Mouse (Mus musculus): Measurements from ENCODE around the gene Srsf10. TPM values are rescaled to one million over a fixed set of nuclear protein-coding genes. Genes with fewer than 3 reads are reported as not detected.
A peak's percentile ranks its signal among the peaks of the same experiment; 100 is the strongest.

Gene Srsf10
- polyA plus RNA-seq, 1 experiment from 2014 or later = 349 TPM

- WGBS = 4% methylated on average over 16 of the region's 16 CpGs
- Histone ChIP-seq H3K9me3 (ENCODE audit: control insufficient read depth, low read length) (no peaks in the 10 kb centered on the region), H3K9ac (ENCODE audit: low read length) (peak overlapping the region; percentile 33), H3K4me3 (ENCODE audit: low read depth, low read length) (no peak overlapping the region), H3K4me1 (ENCODE audit: control insufficient read depth, insufficient read depth, low read length) (peaks cover 31% of the 10 kb centered on the region), H3K27ac (ENCODE audit: low read depth, low read length) (no peak overlapping the region), H3K36me3 (ENCODE audit: control insufficient read depth, insufficient read depth, low read length) (no peaks in the 10 kb centered on the region), H3K4me2 (ENCODE audit: low read depth) (peak overlapping the region; percentile 42), H3K27me3 (ENCODE audit: control insufficient read depth, insufficient read depth, low read length) (no peaks in the 10 kb centered on the region)
- ATAC-seq (ENCODE audit: insufficient read depth, low FRiP score, low TSS enrichment) = no peak
- peak; percentile 55 for DNase-seq (ENCODE audit: low spot score)
These were observed 21.1 kb downstream of the Srsf10 start for GRCm38 (mm10) chr4:135876583-135877020.

DNA sequence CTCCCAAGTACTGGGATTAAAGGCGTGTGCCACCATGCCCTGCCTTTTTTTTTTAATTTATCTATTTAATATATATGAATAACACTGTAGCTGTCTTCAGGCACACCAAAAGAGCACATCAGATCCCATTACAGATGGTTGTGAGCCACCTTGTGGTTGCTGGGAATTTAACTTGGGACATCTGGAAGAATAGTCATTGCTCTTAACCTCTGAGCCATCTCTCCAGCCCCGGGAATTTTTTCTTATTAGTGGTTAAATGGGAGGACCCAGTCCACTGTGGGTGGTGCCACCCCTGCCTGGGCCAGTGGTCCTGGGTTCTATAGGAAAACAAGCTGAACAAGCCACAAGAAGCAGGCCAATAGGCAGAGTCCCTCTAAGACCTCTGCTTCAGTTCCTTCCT lies 22.2 kb downstream of the Srsf10 start:
- ATAC-seq (ENCODE audit: insufficient read depth, low FRiP score, low TSS enrichment) (no peak), DNase-seq (ENCODE audit: low spot score) (no peak)
- Histone ChIP-seq H3K4me2 (ENCODE audit: low read depth) (no peak overlapping the region), H3K27me3 (ENCODE audit: control insufficient read depth, insufficient read depth, low read length) (no peaks in the 10 kb centered on the region), H3K4me3 (ENCODE audit: low read depth, low read length) (no peak overlapping the region), H3K9ac (ENCODE audit: low read length) (no peak overlapping the region), H3K4me1 (ENCODE audit: control insufficient read depth, insufficient read depth, low read length) (peaks cover 24% of the 10 kb centered on the region), H3K9me3 (ENCODE audit: control insufficient read depth, low read length) (no peaks in the 10 kb centered on the region), H3K27ac (ENCODE audit: low read depth, low read length) (no peak overlapping the region), H3K36me3 (ENCODE audit: control insufficient read depth, insufficient read depth, low read length) (no peaks in the 10 kb centered on the region)
- 54% methylated on average over 2 of the region's 2 CpGs for WGBS

- H3K27me3 ChIP-seq (ENCODE audit: control insufficient read depth, insufficient read depth, low read length) = no peaks in the 10 kb centered on the region
- H3K27ac ChIP-seq (ENCODE audit: low read depth, low read length) = no peak overlapping the region
- no peak overlapping the region for H3K9ac ChIP-seq (ENCODE audit: low read length)
- no peak overlapping the region for H3K4me2 ChIP-seq (ENCODE audit: low read depth)
- H3K9me3 ChIP-seq (ENCODE audit: control insufficient read depth, low read length) = no peaks in the 10 kb centered on the region
- H3K4me1 ChIP-seq (ENCODE audit: control insufficient read depth, insufficient read depth, low read length) = peaks cover 24% of the 10 kb centered on the region
- WGBS = 78% methylated on average over 6 of the region's 6 CpGs
- H3K36me3 ChIP-seq (ENCODE audit: control insufficient read depth, insufficient read depth, low read length) = no peaks in the 10 kb centered on the region
- no peak for ATAC-seq (ENCODE audit: insufficient read depth, low FRiP score, low TSS enrichment)
- DNase-seq (ENCODE audit: low spot score) = no peak
- no peak overlapping the region for H3K4me3 ChIP-seq (ENCODE audit: low read depth, low read length)
These were observed 23.5 kb downstream of the Srsf10 start for GRCm38 (mm10) chr4:135879021-135879420.

- H3K27me3 ChIP-seq (ENCODE audit: control insufficient read depth, insufficient read depth, low read length) = no peaks in the 10 kb centered on the region
- no peak overlapping the region for H3K9ac ChIP-seq (ENCODE audit: low read length)
- WGBS = 94% methylated on average over 6 of the region's 6 CpGs
- H3K4me3 ChIP-seq (ENCODE audit: low read depth, low read length) = no peak overlapping the region
- H3K4me1 ChIP-seq (ENCODE audit: control insufficient read depth, insufficient read depth, low read length) = peaks cover 14% of the 10 kb centered on the region
- no peak overlapping the region for H3K27ac ChIP-seq (ENCODE audit: low read depth, low read length)
- DNase-seq (ENCODE audit: low spot score) = no peak
- no peaks in the 10 kb centered on the region for H3K9me3 ChIP-seq (ENCODE audit: control insufficient read depth, low read length)
- ATAC-seq (ENCODE audit: insufficient read depth, low FRiP score, low TSS enrichment) = no peak
- H3K4me2 ChIP-seq (ENCODE audit: low read depth) = no peak overlapping the region
- no peaks in the 10 kb centered on the region for H3K36me3 ChIP-seq (ENCODE audit: control insufficient read depth, insufficient read depth, low read length)
These were observed 24.5 kb downstream of the Srsf10 start for GRCm38 (mm10) chr4:135880018-135880417.

DNA sequence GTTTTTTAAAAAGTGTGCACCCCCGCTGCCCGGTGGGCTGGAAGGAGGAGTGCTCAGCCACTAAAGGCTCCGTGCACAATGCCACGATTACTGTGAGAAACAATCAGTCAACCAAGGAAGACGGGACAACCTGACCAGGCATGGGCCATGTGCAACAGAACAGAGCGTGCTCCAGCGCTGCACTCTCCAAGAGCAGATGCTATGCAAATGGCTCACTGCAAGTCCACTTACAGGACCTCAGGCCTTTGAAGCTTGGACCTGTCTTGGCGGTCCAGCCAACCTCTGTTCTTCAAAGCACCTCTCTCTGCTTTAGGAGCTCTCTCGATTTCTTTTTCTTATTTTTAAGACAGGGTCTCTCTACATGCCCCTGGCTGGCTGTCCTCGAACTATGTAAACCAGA lies 25.0 kb downstream of the Srsf10 start:
- Histone ChIP-seq H3K4me3 (ENCODE audit: low read depth, low read length) (no peak overlapping the region), H3K36me3 (ENCODE audit: control insufficient read depth, insufficient read depth, low read length) (no peaks in the 10 kb centered on the region), H3K4me2 (ENCODE audit: low read depth) (no peak overlapping the region), H3K27ac (ENCODE audit: low read depth, low read length) (no peak overlapping the region), H3K4me1 (ENCODE audit: control insufficient read depth, insufficient read depth, low read length) (peaks cover 14% of the 10 kb centered on the region), H3K27me3 (ENCODE audit: control insufficient read depth, insufficient read depth, low read length) (no peaks in the 10 kb centered on the region), H3K9me3 (ENCODE audit: control insufficient read depth, low read length) (no peaks in the 10 kb centered on the region), H3K9ac (ENCODE audit: low read length) (no peak overlapping the region)
- ATAC-seq (ENCODE audit: insufficient read depth, low FRiP score, low TSS enrichment) (no peak), DNase-seq (ENCODE audit: low spot score) (no peak)
- 90% methylated on average over 10 of the region's 10 CpGs for WGBS

DNA sequence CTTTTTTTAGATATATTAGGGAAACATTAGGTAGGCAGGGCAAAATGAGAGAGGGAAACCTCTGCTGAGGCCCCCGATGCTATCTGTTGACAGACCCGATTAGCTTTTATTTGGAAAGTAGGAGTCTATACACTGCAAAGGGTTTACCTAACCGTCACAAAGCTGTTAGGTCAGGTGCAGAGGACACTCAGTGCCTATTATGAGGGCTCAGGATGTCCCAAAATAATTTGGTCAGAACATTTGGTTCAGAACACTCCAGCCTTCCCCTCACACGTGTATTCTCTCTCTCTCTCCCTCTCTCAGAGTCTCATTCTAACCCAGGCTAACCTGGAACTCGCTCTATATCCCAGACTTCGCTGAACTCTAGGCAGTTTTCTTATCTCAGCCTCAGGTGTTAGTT lies 26.5 kb downstream of the Srsf10 start:
- no peaks in the 10 kb centered on the region for H3K9me3 ChIP-seq (ENCODE audit: control insufficient read depth, low read length)
- 79% methylated on average over 6 of the region's 6 CpGs for WGBS
- H3K36me3 ChIP-seq (ENCODE audit: control insufficient read depth, insufficient read depth, low read length) = no peaks in the 10 kb centered on the region
- H3K4me3 ChIP-seq (ENCODE audit: low read depth, low read length) = no peak overlapping the region
- no peak for DNase-seq (ENCODE audit: low spot score)
- peaks cover under 1% of the 10 kb centered on the region; the same call in 1 of the 2 replicates for H3K4me1 ChIP-seq (ENCODE audit: control insufficient read depth, insufficient read depth, low read length)
- H3K27ac ChIP-seq (ENCODE audit: low read depth, low read length) = no peak overlapping the region
- no peak for ATAC-seq (ENCODE audit: insufficient read depth, low FRiP score, low TSS enrichment)
- no peaks in the 10 kb centered on the region for H3K27me3 ChIP-seq (ENCODE audit: control insufficient read depth, insufficient read depth, low read length)
- no peak overlapping the region for H3K9ac ChIP-seq (ENCODE audit: low read length)
- H3K4me2 ChIP-seq (ENCODE audit: low read depth) = no peak overlapping the region

- no peaks in the 10 kb centered on the region for H3K36me3 ChIP-seq (ENCODE audit: control insufficient read depth, insufficient read depth, low read length)
- H3K27ac ChIP-seq (ENCODE audit: low read depth, low read length) = no peak overlapping the region
- 64% methylated on average over 10 of the region's 10 CpGs for WGBS
- H3K4me2 ChIP-seq (ENCODE audit: low read depth) = no peak overlapping the region
- H3K27me3 ChIP-seq (ENCODE audit: control insufficient read depth, insufficient read depth, low read length) = no peaks in the 10 kb centered on the region
- ATAC-seq (ENCODE audit: insufficient read depth, low FRiP score, low TSS enrichment) (no peak), DNase-seq (ENCODE audit: low spot score) (no peak)
- H3K9ac ChIP-seq (ENCODE audit: low read length) = no peak overlapping the region
- no peaks in the 10 kb centered on the region; the same call in 1 of the 2 replicates for H3K4me1 ChIP-seq (ENCODE audit: control insufficient read depth, insufficient read depth, low read length)
- no peaks in the 10 kb centered on the region for H3K9me3 ChIP-seq (ENCODE audit: control insufficient read depth, low read length)
- H3K4me3 ChIP-seq (ENCODE audit: low read depth, low read length) = no peak overlapping the region
These were observed 27.9 kb downstream of the Srsf10 start for GRCm38 (mm10) chr4:135883401-135883851.

DNA sequence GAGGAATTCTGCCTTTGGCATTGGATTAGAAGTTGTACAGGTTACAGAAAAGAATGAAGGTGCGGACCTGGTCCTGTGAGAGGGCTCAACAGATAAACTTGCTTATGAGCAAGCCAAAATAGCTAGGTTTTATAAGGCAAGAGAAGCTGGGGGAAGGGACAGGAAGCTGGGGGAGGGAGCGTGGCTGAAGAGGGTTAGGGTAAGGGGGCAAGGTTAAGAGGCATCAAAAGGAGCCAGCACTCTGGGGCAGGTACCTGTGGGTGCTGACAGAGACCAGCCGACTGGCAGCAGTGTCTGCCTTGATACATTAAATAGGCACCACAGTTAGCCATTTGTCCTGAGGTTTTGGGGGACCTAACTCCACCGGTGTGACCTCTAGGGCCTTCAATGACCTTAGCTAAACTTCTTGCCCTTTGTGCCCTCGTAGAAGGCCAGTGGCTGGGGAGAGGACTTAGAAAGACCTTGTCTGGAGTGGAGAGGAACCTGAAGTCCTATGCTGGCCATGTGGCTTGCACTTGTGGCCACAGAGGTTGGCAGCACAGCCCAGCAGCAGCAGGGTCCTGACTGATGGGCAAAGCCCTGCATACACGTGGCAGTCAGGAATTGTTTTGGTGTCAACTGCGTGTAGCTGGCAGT lies 28.5 kb downstream of the Srsf10 start:
- H3K27ac ChIP-seq (ENCODE audit: low read depth, low read length) = no peak overlapping the region
- no peak for ATAC-seq (ENCODE audit: insufficient read depth, low FRiP score, low TSS enrichment)
- WGBS = 64% methylated on average over 7 of the region's 7 CpGs

GRCm38 (mm10) chr4:135884531-135884930 lies 29.0 kb downstream of the Srsf10 start:
- ATAC-seq (ENCODE audit: insufficient read depth, low FRiP score, low TSS enrichment) (no peak), DNase-seq (ENCODE audit: low spot score) (no peak)
- 43% methylated on average over 6 of the region's 6 CpGs for WGBS
- no peaks in the 10 kb centered on the region for H3K9me3 ChIP-seq (ENCODE audit: control insufficient read depth, low read length)
- H3K9ac ChIP-seq (ENCODE audit: low read length) = no peak overlapping the region
- H3K36me3 ChIP-seq (ENCODE audit: control insufficient read depth, insufficient read depth, low read length) = no peaks in the 10 kb centered on the region
- no peaks in the 10 kb centered on the region; the same call in 1 of the 2 replicates for H3K4me1 ChIP-seq (ENCODE audit: control insufficient read depth, insufficient read depth, low read length)
- H3K27ac ChIP-seq (ENCODE audit: low read depth, low read length) = no peak overlapping the region
- H3K4me2 ChIP-seq (ENCODE audit: low read depth) = no peak overlapping the region
- H3K4me3 ChIP-seq (ENCODE audit: low read depth, low read length) = no peak overlapping the region
- H3K27me3 ChIP-seq (ENCODE audit: control insufficient read depth, insufficient read depth, low read length) = no peaks in the 10 kb centered on the region

More for the DNA sequence above, 28.5 kb downstream of the Srsf10 start:
- DNase-seq (ENCODE audit: low spot score) = no peak
- no peak overlapping the region for H3K9ac ChIP-seq (ENCODE audit: low read length)
- H3K4me3 ChIP-seq (ENCODE audit: low read depth, low read length) = no peak overlapping the region
- no peaks in the 10 kb centered on the region for H3K36me3 ChIP-seq (ENCODE audit: control insufficient read depth, insufficient read depth, low read length)
- H3K9me3 ChIP-seq (ENCODE audit: control insufficient read depth, low read length) = no peaks in the 10 kb centered on the region
- no peaks in the 10 kb centered on the region; the same call in 1 of the 2 replicates for H3K4me1 ChIP-seq (ENCODE audit: control insufficient read depth, insufficient read depth, low read length)
- H3K27me3 ChIP-seq (ENCODE audit: control insufficient read depth, insufficient read depth, low read length) = no peaks in the 10 kb centered on the region
- no peak overlapping the region for H3K4me2 ChIP-seq (ENCODE audit: low read depth)
